Mouse (Mus musculus): ENCODE measurements at regions not wholly inside any gene's neighbourhood (a gene's known extent, or its start where the extent isn't known, plus 50 kb on each side); places are given as distances from the start of the nearest gene placed in this dataset.

DNA sequence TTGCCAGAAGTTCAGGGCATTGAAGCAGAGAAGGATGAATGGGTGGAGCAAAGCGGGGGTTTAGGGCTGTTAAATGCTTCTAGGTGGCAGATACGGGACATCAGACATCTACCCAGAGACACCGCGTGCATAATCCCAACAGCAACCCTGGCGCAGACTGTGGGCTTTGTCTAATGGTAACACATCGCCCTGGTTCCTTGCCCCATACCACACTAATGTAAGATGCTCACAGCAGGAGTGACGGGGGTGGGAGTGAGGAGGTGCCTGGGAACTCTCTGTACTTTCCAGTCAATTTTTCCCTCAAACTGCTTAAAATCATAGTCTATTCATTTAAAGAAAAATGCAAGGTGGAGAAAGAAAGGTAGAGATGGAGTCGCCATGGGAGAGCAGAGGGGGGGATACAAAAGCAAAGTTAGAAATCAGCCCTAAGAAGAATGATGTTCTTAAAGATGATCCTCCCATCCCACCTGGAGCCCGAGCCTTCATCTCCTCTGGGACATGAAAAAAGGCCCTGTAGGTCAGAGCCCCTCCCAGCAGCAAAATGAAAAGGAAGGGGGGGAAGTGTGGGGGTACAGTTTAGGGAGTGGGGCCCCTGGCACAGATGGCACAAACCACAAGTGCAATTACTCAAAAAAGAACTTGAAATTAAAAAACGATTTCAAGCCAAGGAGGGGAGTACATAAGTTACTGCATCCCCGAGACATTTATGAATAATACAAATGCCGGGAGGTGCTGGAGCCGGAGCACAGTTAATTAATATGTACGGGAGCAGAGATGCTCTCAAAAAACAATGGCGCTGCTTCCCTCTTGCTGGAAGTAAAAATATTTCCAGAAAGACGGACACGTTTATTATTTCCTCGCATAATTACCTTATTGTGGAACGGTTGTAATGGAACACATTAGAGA lies 167.0 kb upstream of the Sdk2 start:
- no peak for TF ChIP-seq CHD2 (IDR thresholded peaks at IDR 0.05; ENCODE audit: low read depth, low read length)
- no peak for TF ChIP-seq ZNF384 (IDR thresholded peaks at IDR 0.05; ENCODE audit: low read depth, low read length)

Measured in ES-E14 (cell line).